Mouse (Mus musculus): ENCODE measurements around the gene Dhdds. TPM values are rescaled to one million over a fixed set of nuclear protein-coding genes. Genes with fewer than 3 reads are reported as not detected.

Gene Dhdds
- 10 to 100 TPM; 56.6 to 61.9 TPM for total RNA-seq (2021)
- long read RNA-seq, transcript Dhdds-201 (9 exons, 3,133 nt) = minor isoform, 10 of 47 reads
- long read RNA-seq, transcript Dhdds-209 (9 exons, 3,219 nt) = major isoform, 21 of 47 reads
- long read RNA-seq, partial matches to known transcripts = 4 of 47 reads
- long read RNA-seq, other reads (novel, unspliced or antisense) = 7 of 47 reads

GRCm38 (mm10) chr4:134000466-134001438 lies at the start of gene Dhdds:
Gene Dhdds (minus strand): TSS chr4:134000918.
- peak; percentile 93 to 96 for DNase-seq (ENCODE audit: low spot score in 2 of 2)

DNA sequence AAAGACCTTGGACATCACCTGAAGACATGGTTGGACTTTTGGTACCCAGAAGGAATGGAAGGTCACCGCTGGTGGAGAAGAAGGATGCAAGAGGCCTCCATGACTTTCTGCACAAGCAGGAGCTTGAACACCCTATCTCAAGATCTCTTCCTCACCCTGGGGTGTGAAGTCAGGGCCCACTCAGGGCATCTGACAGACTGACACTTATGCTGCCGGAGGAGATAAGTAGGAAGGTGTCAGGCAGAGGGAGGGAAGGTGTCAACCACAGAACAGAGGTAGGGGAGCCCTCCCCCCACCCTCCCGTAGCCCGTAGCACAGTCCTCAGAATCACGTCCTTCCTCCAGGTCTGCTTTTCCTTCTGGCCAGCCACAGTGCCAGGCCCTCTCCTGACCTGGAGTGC lies 46.9 kb upstream of the Dhdds start:
- DNase-seq (ENCODE audit: low spot score in 2 of 2) = no peak

DNA sequence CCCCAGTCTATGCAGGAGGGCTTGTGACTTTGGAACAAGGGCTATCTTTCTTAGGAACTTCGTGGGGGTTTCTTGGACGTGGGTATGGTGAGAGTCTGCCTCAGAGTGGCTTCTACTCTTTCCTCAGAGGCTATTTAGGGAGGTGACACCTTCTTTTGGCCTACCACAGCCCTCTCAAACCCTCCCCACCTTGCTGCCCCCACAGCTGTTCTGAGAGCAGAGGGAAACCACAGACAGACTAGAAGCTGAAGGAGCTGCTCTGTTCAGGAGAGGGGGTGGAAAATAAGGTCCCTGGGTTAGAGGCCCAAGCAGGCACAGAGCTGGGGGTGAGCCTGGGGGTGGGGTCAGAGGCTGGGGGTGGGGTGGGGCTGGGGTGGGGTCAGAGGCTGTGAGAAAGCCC lies 42.3 kb upstream of the Dhdds start:
- no peak for DNase-seq (ENCODE audit: low spot score in 2 of 2)

- no peak for DNase-seq (ENCODE audit: low spot score in 2 of 2)
Observed at GRCm38 (mm10) chr4:134041317-134042123, 40.8 kb upstream of the Dhdds start.

DNA sequence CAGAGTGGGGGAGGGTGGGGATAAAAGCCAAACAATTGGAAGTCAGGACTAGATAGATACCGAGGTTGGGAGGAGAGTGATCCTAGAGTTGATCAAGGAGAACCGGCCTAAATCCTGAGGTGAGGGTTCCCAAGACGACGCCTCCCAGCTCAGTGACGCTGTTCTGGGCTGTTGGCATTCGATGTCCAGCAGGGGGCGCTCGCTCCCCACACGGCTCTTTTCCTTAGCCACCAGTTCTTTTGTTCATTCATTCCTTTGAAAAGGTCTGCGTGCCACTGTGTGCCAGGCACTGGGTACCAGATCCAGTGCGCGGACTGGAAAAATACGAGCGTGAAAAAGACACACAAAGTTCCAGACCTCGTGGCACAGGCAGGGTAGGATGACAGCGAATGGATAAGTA lies 35.2 kb upstream of the Dhdds start:
- DNase-seq (ENCODE audit: low spot score in 2 of 2) = peak; percentile 73 to 91

GRCm38 (mm10) chr4:134025802-134026201 lies 25.1 kb upstream of the Dhdds start:
- DNase-seq (ENCODE audit: low spot score in 2 of 2) = no peak

DNA sequence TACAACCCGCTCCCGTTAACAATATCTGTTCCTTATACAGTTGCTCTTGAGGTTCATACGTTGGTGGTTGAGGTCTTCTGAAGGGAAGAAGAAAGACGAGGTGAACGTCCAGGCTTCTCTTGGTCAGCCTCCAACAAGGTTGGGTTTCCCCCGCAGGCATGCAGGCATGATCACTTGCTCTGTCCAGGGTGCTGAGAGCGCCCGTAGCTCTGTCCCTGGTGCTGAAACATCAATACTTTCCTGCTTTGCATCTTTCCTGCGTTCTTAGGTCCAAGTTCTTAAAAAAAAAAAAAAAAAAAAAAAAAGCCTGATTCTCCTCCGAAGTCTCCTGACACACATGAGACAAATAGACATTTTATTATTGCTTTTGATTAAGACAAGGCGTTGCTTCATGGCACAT lies 19.9 kb upstream of the Dhdds start:
- no peak for DNase-seq (ENCODE audit: low spot score in 2 of 2)

DNA sequence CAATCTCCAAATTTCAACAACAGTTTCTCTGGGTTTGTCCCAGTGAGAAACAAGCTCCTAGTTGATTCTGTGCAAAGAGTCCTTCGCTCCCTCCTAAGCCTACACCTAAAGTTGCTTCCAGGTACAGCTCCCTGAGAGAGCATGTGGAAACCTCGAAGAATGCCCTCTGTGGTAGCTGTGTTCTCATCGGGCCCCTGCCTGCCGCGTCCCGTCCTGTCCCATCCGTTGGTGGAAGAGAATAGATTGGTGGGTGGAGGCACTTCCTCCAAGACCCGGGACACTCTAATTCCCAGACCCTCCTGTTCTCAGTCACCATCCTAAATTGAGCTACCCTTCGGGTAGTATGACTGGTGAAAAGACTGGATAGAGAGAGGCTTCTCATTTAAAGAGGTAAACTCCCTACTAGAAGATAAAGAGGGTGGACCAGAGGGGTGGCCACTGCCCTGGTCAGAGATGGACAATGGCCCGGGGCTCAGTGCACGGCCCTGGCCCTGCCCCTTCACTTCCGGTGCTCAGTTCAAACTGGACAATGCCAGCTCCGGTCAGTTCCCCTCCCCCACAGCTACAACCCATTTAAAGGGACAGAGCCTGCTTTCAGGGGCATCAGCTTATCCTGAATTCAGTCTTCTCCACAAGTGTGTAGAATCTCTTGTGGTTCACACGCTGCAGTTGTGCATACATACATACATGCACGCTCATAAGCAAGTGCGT lies 19.1 kb upstream of the Dhdds start:
- DNase-seq (ENCODE audit: low spot score in 2 of 2) = no peak

DNA sequence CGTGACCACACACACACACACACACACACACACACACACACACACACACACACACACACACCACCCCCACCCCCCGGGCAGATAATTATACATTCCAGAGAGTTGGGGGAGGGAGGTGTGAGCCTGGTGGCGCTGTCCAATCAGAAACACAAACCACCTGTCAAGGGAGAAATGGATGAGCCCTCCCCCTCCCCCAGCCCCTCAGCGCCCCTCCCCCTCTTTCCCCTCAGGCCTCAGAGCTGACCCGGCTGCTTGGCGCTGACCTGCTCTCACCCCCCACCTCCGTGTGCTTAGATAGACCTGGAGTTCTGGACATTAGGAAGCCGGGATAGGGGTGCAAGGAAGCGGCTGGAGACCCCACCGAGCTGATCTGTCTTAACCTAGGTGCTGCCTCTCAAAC lies 18.5 kb upstream of the Dhdds start:
- no peak for DNase-seq (ENCODE audit: low spot score in 2 of 2)

GRCm38 (mm10) chr4:134018779-134019145 lies 18.0 kb upstream of the Dhdds start, which contains the start of gene Lin28a:
Gene Lin28a (minus strand): TSS chr4:134018841.
- DNase-seq (ENCODE audit: low spot score in 2 of 2) = no peak

GRCm38 (mm10) chr4:134018038-134018778 lies 17.5 kb upstream of the Dhdds start:
- no peak for DNase-seq (ENCODE audit: low spot score in 2 of 2)

- no peak for DNase-seq (ENCODE audit: low spot score in 2 of 2)
Observed at GRCm38 (mm10) chr4:134017201-134017865, 16.6 kb upstream of the Dhdds start.

DNA sequence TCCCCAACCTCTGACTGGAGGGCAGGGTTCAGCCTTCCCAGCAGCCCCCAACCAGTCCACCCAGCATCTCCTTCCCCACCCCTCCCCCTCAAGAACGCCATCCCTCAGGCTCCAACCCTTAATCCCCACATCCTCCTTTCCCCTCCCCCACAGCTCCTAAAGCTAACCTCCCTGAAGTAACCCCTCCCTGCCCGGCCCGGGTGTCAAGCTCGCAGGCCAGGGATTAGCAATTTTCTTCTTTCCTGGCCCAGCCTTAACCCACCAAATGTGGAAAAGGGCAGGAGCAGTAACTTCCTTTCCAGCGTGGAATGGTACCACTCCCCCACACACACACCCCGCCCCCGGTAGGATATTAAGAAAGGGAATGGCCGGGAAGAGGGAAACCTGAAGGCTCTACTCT lies 16.0 kb upstream of the Dhdds start:
- DNase-seq (ENCODE audit: low spot score in 2 of 2) = no peak

DNA sequence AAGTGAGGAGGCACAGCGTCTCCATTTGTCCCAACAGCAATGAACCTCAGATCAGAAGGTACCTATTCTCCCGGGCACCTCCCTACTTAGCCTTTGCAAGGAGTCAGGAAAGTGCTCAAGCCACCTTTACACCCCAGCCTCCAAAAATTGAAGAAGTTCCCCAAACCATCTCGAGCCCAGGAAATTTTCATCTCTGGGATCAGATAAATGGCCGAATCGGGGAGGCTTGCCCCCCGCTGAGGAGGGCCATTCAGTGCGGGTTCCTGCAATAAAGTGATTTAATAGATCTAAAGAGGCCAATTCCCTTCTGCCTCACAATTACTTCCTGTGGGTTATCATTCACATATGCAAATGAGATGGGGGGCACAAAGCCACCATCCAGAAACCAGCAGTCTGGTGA lies 15.5 kb upstream of the Dhdds start:
- no peak for DNase-seq (ENCODE audit: low spot score in 2 of 2)

- DNase-seq (ENCODE audit: low spot score in 2 of 2) = no peak
Observed at GRCm38 (mm10) chr4:134012858-134013528, 12.3 kb upstream of the Dhdds start.

DNA sequence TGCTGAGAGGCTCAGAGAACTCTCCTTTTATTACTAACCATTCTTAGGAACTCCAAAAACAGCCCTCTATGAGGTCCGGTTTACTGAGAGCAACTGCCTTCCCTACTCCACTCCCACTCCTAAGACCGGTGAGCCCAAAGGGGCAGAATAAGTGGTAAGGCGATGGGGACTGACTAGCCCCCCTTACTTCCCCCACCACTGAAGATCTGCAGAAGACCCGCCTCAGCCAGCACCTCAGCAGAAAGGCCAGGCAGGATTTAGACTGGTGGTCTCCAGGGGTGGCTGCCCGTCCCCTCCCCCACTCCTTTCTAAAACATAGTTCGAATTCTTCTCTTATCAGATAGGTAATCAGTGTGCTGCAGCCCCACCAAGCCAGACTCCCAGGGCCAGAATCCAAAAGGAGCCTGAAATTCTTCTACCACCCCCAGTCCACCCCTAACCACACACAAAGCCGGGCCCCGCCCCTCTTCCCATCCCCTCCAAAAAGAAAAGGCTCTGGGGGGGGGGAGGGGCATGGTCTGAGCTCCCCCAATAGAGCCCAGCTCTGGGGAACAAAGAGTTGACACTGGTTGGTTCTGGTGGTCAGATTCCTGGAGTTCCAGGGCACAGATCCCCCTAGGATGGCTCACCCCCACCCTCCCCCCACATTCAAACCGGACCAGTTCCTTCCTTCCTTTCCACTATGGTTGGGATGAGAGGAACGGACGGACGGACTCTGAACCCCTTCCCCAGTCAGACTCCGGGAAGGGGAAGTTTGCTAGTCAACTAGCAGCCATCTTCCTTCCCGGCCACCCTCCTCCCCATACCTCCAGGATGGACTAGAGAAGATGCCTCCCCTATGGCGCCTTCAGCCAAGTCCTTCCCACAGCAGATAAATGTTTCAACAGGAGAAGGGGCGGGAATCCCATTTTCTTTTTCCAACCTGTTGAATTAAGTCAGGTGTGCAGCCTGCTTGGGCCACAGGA lies 11.0 kb upstream of the Dhdds start:
- no peak for DNase-seq (ENCODE audit: low spot score in 2 of 2)

GRCm38 (mm10) chr4:134009709-134010108 lies 9.0 kb upstream of the Dhdds start:
- DNase-seq (ENCODE audit: low spot score in 2 of 2) = no peak

DNA sequence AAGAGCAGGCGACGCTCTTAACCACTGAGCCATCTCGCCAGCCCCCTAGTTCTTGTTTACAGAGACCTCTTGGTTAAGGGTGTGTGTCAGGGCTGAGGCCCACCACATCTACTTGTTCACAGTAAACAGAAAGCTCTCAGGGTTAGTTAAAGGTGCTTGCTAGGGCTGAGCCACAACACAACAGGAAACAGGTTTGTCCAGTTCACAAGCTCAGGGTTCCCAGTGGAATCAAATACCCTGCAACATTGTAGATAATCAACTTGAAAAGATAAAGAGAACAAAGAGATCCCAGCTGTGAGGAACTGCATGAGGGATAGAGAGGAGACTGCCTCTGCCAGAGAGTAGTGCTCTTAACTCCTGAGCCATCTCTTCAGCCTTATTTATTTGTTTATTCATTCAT lies 6.1 kb upstream of the Dhdds start:
- DNase-seq (ENCODE audit: low spot score in 2 of 2) = no peak

Measured in layer of hippocampus, adult 18-20 months (tissue).